Mouse (Mus musculus): ENCODE data around the gene Fchsd2.
A peak's percentile ranks its signal among the peaks of the same experiment; 100 is the strongest.

Gene Fchsd2

DNA sequence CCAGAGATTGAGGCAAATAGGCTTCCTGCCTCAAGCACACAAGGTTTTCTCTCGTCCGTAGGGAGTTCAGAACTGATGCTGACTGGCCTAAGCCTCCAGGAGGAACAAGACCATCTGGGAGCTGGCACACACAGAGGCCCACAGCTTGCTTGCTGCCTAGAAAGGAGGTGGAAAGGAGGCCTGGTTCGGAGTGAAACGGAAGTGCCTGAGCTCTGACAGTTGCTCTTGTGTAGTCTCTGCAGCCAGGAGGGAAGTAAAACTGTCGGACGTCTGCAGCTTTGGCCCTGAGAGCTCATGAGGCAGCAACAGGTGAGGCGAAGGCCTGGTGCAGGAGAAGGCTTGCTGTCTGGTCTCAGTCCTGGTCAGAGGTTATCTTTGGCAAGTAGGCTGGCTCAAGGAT, at the start of gene Fchsd2:
Gene Fchsd2, plus strand, starts transcription at position 246 of the 400 bp plus-strand sequence.
- DNase-seq (ENCODE audit: low spot score in 2 of 2): peak; percentile 61 to 68

DNA sequence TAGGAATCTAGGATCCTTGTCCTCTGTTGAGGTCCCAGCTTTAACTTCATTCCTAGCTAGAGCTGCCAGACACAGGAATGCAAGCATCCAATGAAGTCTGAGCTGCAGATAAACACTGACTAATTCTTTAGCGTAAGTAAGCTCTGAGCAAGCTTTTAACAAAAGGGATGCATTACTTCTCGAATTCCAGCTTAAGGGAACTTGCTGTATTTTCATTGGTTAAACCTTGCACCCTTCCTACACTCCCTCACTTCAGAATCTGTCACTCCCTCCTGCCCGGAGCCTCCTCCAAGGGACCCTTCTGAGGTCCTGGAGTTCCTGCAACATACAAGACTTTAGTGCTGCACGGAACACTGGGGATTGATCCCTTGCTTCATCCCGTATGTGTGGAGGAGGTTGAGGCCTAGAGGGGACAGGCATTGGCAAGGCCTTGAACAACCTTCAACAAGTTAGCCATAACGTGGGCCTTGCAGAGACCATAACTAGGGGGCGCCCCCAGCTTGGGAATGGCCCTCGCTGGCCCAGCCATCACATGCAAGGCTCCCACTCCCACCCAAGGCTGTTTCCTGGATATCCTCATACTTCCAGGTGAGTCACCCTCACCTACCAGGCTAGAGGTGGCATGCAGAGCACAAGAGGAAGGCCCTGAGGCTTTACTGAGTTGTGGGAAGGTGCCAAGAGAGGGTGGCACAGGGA, 48.7 kb upstream of the Fchsd2 start:
- DNase-seq (ENCODE audit: low spot score in 2 of 2): no peak

DNA sequence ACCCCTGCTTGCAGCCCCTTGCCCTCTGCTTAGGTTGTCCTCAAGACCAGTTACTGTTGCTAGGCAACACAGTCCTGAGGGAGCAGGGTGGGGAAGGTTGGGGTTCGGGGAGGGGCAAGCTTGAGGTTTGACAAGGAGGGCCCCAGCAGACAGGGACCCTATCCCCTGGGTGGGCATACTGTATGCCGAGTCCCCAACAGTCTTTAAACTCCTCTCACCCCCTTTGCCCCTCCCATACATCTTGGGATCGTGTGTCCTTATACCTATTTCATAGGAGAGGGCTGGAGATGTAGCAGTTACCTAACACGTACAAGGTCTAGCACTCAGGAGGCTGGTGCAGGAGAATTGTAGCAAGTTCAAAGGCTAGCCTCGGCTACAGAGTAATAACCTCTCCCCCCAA, 44.4 kb upstream of the Fchsd2 start:
- no peak for DNase-seq (ENCODE audit: low spot score in 2 of 2)

DNA sequence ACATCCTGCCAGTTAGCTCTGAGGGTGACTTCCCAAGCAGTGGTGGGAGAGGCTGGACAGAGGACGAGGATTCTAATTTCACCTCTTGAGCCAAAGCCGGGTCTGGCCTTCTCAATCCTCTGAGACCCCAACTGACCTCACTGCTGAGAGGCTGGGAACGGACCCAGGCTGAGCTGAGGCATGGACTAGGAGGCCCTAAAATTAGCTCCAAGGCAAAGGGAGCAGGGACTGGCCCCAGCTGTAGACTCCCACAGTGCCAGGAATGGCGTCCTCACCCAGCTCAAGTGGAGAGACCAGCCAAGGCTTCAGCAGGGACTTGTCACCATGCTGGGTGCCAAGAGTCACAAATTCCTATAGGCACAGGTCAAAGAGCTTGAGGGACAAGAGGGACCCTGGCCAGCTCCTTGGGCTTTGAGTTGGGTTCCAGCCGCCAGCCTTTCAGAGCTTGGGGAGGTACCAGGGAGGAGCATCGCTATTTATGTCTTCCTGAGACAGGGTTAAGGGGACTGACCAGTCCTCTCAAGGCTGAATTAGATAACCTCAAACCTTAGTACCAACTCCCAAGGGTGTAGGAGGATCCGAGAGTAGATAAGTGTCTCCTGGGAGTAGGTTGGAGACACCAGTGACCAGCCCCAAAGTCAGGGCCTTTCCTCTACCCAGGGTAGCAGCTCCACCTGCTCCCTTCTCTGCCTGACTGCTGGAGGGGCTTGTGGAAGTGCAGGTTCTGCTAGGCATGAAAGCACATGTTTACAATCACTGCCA, 43.2 kb upstream of the Fchsd2 start:
- no peak for DNase-seq (ENCODE audit: low spot score in 2 of 2)

GRCm38 (mm10) chr7:101050724-101051550, 41.7 kb upstream of the Fchsd2 start:
- DNase-seq (ENCODE audit: low spot score in 2 of 2): no peak

GRCm38 (mm10) chr7:101051551-101052221, 41.0 kb upstream of the Fchsd2 start:
- DNase-seq (ENCODE audit: low spot score in 2 of 2): peak; percentile 65 to 68

GRCm38 (mm10) chr7:101053136-101053535, 39.5 kb upstream of the Fchsd2 start:
- no peak for DNase-seq (ENCODE audit: low spot score in 2 of 2)

GRCm38 (mm10) chr7:101057309-101057708, 35.4 kb upstream of the Fchsd2 start:
- no peak for DNase-seq (ENCODE audit: low spot score in 2 of 2)

DNA sequence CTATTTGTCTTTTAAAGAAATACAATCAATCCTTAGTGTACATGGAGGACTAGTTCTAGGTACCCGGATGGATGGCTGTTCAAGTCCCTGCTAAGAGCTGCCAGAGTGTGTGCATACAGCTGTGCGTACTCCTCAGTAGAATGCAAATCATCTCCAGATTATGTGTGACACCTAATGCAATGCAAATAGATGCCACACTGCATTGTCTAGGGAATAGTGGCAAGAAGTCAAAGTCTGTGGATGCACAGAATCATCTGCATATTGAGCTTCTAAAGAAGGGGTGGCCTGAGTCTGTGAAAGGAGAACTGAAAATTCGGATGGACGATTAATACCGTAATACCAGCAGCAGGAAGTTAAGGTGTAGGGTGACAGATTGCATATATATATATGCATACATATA, 33.5 kb upstream of the Fchsd2 start:
- no peak for DNase-seq (ENCODE audit: low spot score in 2 of 2)

DNA sequence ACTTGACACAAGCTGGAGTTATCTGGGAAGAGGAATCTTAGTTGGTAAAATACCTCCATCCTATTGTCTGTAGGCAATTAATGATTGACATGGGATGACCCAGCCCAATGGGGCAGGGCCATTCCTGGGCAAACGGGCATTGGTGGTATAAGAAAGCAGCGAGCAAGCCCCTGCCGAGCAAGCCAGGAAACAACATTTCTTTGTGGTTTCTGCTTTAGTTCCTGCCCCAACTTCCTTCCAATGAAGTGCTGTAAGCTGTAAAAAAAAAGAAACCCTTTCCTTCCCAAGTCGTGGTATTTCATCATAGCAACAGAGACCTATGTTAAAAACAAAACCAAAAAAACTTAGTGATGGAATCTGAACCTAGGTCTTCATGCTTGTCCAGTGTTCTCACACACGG, 32.2 kb upstream of the Fchsd2 start:
- no peak for DNase-seq (ENCODE audit: low spot score in 2 of 2)

- DNase-seq (ENCODE audit: low spot score in 2 of 2): peak; percentile 89 to 94
These were observed 31.3 kb upstream of the Fchsd2 start for GRCm38 (mm10) chr7:101061381-101061780.

- DNase-seq (ENCODE audit: low spot score in 2 of 2): peak; percentile 80 to 86
These were observed 30.4 kb upstream of the Fchsd2 start for GRCm38 (mm10) chr7:101062246-101062645.

DNA sequence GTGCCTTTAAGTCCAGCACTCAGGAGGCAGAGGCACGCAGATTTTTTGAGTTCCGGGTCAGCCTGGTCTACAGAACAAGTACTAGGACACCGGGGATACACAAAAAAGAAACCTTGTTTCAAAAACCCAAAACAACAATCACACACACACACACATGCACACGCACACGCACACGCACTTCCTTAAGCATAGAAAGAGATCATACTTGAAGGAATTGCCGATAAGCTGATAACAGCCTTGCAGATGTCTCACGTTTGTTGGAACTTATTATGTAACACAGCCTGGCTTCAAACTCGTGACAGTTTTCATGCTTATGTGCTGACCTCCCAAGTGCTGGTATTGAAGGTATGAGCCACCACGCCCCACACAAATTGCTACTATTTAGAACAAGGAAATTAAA, 29.1 kb upstream of the Fchsd2 start:
- DNase-seq (ENCODE audit: low spot score in 2 of 2): no peak

- DNase-seq (ENCODE audit: low spot score in 2 of 2): no peak
These were observed 27.7 kb upstream of the Fchsd2 start for GRCm38 (mm10) chr7:101064697-101065688.

DNA sequence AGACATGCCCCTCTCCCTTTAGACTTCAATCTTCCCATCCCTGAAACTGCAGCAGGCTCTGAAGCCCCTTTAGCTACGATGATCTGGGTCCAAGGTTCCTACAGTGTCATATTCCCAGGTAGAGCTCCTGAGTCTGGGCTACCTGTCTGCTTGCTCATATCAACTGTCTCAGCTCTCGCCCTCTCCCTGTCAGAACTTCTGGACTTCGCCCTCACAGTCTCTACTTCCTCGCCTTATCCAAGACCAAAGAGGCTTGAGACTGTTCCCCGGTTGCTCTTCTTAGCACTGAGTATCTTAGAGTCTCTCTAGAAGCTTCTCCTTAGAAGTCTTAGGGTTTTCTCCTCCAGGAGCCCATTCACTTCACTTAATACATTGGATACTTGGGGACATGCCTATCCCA, 26.7 kb upstream of the Fchsd2 start:
- DNase-seq (ENCODE audit: low spot score in 2 of 2): no peak

DNA sequence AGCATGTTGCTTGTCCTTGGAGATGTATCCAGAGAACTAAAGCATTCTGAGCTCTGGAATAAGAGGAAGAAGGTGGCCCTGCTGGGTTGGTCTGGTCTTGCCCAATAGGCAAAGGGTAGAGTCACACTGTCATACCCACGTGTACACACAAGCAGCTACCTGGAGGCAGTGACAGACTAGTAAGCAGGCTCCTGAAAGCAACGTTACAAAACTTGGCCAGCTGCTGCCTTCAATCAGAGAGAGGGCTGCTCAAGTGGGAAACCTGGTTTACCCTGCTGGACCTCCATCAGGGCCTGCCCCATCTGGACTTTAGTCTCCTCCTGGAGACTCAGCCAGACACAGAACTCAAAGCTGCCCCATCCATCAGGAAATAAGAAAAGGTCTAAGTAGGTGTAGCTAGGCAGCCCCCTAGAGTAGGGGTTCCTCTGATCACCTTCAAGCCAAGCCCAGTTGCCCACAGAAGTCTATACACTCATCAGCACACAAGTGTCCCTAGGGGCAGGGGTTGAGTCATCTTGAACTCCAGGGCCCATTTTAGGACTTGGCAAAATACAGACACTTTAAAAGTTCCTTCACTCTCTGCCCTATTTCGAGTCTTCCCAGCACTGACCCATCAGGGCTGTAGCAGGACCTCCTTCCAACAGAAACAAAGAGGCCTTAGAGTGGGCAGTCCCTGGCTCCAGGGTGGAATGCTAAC, 25.9 kb upstream of the Fchsd2 start:
- no peak for DNase-seq (ENCODE audit: low spot score in 2 of 2)

DNA sequence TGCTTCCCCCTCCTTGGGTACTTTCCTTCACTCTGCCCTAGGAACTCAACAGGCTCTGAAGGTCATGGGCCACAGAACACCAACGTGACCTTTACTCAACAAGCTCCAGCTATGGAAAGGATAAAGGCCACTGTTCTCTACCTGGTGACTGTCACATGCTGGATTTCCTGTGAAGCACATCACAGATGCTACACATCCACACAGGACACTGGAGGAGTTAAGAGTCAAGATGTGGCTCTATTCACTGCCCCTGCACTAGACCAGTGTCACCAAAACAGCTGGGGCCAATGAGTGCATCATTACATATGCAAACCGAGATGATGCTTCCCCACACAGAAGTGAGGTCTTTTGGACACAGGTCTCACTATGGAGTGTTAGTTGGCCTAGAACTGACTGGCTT, 25.1 kb upstream of the Fchsd2 start:
- no peak for DNase-seq (ENCODE audit: low spot score in 2 of 2)

DNA sequence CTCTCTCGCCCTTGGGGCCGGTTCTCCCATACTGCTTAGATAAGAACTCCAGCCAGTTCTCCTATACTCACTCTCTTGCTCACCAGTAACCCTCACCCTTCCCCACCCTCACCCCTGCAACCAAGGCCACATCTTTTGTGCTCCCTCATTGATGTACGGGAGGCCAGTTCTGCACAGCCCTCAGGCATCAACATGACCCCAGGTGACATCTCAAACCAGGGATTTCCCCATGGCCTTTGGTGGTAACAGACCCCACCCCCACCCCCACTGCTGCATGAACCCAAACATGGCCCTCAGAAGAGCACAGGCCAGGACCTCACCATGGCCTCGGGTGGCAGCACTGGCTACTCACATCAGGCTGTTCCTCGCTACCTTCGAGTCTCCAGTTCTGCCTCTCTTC, 23.4 kb upstream of the Fchsd2 start:
- no peak for DNase-seq (ENCODE audit: low spot score in 2 of 2)

GRCm38 (mm10) chr7:101070406-101070805, 22.3 kb upstream of the Fchsd2 start:
- DNase-seq (ENCODE audit: low spot score in 2 of 2): no peak

DNA sequence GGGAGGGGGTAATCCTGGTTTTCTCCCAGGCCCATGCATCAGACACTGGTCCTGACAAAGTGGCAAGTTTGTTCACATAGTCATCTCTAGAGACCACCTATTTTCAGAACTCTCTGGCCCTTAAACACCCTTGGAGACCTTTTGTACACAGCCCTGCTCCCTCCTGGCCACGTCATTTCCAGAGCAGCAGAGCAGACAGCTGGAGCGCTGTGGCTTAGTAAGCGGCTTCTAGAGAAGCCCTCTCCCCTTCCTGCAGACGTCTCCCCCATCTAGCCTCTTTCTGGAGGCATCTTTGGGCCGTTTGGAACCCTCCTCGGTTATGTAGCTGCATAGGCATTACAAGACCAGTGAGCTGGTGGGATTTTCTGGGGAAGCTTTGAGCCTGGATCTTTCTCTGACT, 21.6 kb upstream of the Fchsd2 start:
- DNase-seq (ENCODE audit: low spot score in 2 of 2): no peak

All from right cerebral cortex, postnatal 10 days (tissue).